Mouse (Mus musculus) B cell, adult 2 months (primary cell): ENCODE data around the gene Lpp.

ENCODE experiments used
- DNase-seq, 2 experiments: peaks; one replicate each; pipeline ENCODE4 v3.0.0; 2022

The Lpp gene

GRCm38 (mm10) chr16:24822182-24822875 is 429.0 kb downstream of the Lpp start:
- no peak for DNase-seq

- DNase-seq: no peak
Measured at GRCm38 (mm10) chr16:24822918-24823317, 429.6 kb downstream of the Lpp start.

GRCm38 (mm10) chr16:24826390-24826789 is 433.1 kb downstream of the Lpp start:
- peak; percentile 54 to 60 for DNase-seq

- DNase-seq: peak; percentile 23 to 34
Measured at GRCm38 (mm10) chr16:24828207-24828803, 435.0 kb downstream of the Lpp start.

- DNase-seq: no peak
Measured at GRCm38 (mm10) chr16:24829860-24830259, 436.6 kb downstream of the Lpp start.

- no peak for DNase-seq
Measured at GRCm38 (mm10) chr16:24830939-24831338, 437.6 kb downstream of the Lpp start.

- DNase-seq: no peak
Measured at GRCm38 (mm10) chr16:24833221-24833620, 439.9 kb downstream of the Lpp start.

GRCm38 (mm10) chr16:24834536-24834935 is 441.2 kb downstream of the Lpp start:
- DNase-seq: no peak

GRCm38 (mm10) chr16:24836550-24836949 is 443.2 kb downstream of the Lpp start:
- peak; percentile 33 to 43 for DNase-seq

GRCm38 (mm10) chr16:24839018-24839417 is 445.7 kb downstream of the Lpp start:
- DNase-seq: peak; percentile 15 to 17

GRCm38 (mm10) chr16:24840073-24840472 is 446.8 kb downstream of the Lpp start:
- DNase-seq: no peak

GRCm38 (mm10) chr16:24846141-24846540 is 452.8 kb downstream of the Lpp start:
- DNase-seq: no peak

- DNase-seq: peak; percentile 11 to 13
Measured at GRCm38 (mm10) chr16:24859509-24860140, 466.3 kb downstream of the Lpp start.

GRCm38 (mm10) chr16:24860445-24860844 is 467.1 kb downstream of the Lpp start:
- peak; percentile 58 to 60 for DNase-seq

GRCm38 (mm10) chr16:24861374-24861773 is 468.1 kb downstream of the Lpp start:
- no peak for DNase-seq

- peak; percentile 66 to 74 for DNase-seq
Measured at GRCm38 (mm10) chr16:24874235-24874634, 480.9 kb downstream of the Lpp start.

- no peak for DNase-seq
Measured at GRCm38 (mm10) chr16:24875661-24876060, 482.4 kb downstream of the Lpp start.

- DNase-seq: no peak
Measured at GRCm38 (mm10) chr16:24878977-24879376, 485.7 kb downstream of the Lpp start.

- no peak for DNase-seq
Measured at GRCm38 (mm10) chr16:24880698-24881097, 487.4 kb downstream of the Lpp start.

GRCm38 (mm10) chr16:24881981-24882775 is 488.9 kb downstream of the Lpp start:
- no peak for DNase-seq

GRCm38 (mm10) chr16:24884017-24884416 is 490.7 kb downstream of the Lpp start:
- no peak for DNase-seq

GRCm38 (mm10) chr16:24886346-24886745 is 493.0 kb downstream of the Lpp start:
- DNase-seq: peak in 1 of 2 experiments; percentile 8

- no peak for DNase-seq
Measured at GRCm38 (mm10) chr16:24886943-24887342, 493.6 kb downstream of the Lpp start.
